Mouse (Mus musculus): ENCODE measurements around the gene Olfr875. TPM values are rescaled to one million over a fixed set of nuclear protein-coding genes. Genes with fewer than 3 reads are reported as not detected.

The Olfr875 gene
- polyA plus RNA-seq, 1 experiment from 2014 or later = not detected

DNA sequence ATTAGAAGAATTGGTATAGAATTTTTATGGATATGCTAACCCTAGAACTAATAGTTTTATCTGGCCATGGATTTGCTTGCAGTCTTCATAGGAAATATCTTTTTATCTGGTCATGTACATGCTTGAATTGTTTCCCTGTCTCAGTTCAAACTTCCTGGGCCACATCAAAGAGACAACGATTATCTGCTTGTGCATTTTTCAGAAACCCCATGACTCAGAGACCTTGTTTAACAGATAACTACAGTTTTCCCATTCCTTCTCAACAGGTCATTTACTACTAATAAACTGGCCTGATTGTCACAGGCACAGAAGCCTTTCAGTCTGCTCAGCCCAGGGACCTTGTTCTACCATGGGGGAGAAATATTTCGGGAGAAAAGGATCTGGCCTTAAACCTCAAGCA lies 14.8 kb downstream of the Olfr875 start:
- in situ Hi-C loops (cut with MboI; ENCODE audit: low pct_unique_long_range_greater_than_20kb) = no loop called here
- no peak for TF ChIP-seq CTCF (IDR thresholded peaks at IDR 0.05)
- H3K27me3 ChIP-seq = no peaks in the 10 kb centered on the region
- ATAC-seq (peak; percentile 31), DNase-seq (ENCODE audit: low read depth, low spot score) (peak; percentile 10)
- POLR2A ChIA-PET = no interaction called here
- CTCF ChIA-PET = no interaction called here

GRCm38 (mm10) chr9:37802055-37802454 lies 30.4 kb downstream of the Olfr875 start:
- CTCF ChIA-PET = no interaction called here
- in situ Hi-C loops (cut with MboI; ENCODE audit: low pct_unique_long_range_greater_than_20kb) = no loop called here
- POLR2A ChIA-PET = no interaction called here
- TF ChIP-seq CTCF (IDR thresholded peaks at IDR 0.05) = no peak
- DNase-seq (ENCODE audit: low read depth, low spot score) (no peak), ATAC-seq (no peak)
- no peaks in the 10 kb centered on the region for H3K27me3 ChIP-seq

- DNase-seq (ENCODE audit: low read depth, low spot score) = no peak
- ChIA-PET CTCF (no interaction called here), POLR2A (no interaction called here)
- in situ Hi-C loops (cut with MboI; ENCODE audit: low pct_unique_long_range_greater_than_20kb) = no loop called here
- no peaks in the 10 kb centered on the region for H3K27me3 ChIP-seq
- no peak for TF ChIP-seq CTCF (IDR thresholded peaks at IDR 0.05)
- no peak for ATAC-seq
These were observed 31.1 kb downstream of the Olfr875 start, which contains the start of gene Olfr876 for GRCm38 (mm10) chr9:37802731-37803130. Gene Olfr876 (plus strand): TSS chr9:37803031.

DNA sequence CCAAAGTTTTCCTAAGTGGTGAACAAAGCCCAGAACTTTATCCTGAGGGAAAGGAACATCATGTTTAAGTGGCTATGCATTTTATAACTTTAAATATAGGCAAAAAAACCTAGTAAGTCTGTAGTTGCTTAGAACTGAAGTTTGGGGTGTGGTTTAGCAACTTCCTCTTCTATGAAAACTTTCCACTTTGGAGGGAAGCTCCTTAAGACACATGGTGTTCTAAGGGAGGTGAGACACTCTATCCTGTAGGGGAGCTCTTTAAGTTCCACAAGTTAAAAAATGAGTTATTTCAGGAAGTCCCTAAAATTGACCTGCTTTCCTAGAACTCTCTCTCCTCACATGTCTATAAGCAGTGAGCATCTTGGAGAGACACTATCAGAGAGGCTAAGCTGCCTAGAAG lies 35.6 kb downstream of the Olfr875 start:
- no peak for DNase-seq (ENCODE audit: low read depth, low spot score)
- ChIA-PET POLR2A (no interaction called here), CTCF (interaction anchor here (1.1 to 1.2 kb wide), 3 partner anchors 11 to 20 kb away, joined by 4 read pairs; no protein-coding TSS in a partner anchor)
- no peak for TF ChIP-seq CTCF (IDR thresholded peaks at IDR 0.05)
- H3K27me3 ChIP-seq = no peaks in the 10 kb centered on the region
- in situ Hi-C loops (cut with MboI; ENCODE audit: low pct_unique_long_range_greater_than_20kb) = no loop called here
- no peak for ATAC-seq

- ATAC-seq (peak; percentile 79), DNase-seq (ENCODE audit: low read depth, low spot score) (peak; percentile 35)
- POLR2A ChIA-PET = no interaction called here
- in situ Hi-C loops (cut with MboI; ENCODE audit: low pct_unique_long_range_greater_than_20kb) = no loop called here
- no peaks in the 10 kb centered on the region for H3K27me3 ChIP-seq
- TF ChIP-seq CTCF (IDR thresholded peaks at IDR 0.05) = no peak
- CTCF ChIA-PET = interaction anchor here (1.1 kb wide), 1 partner anchor 19 kb away, joined by 4 read pairs; no protein-coding TSS in a partner anchor
These were observed 36.8 kb downstream of the Olfr875 start for GRCm38 (mm10) chr9:37808456-37808855.

DNA sequence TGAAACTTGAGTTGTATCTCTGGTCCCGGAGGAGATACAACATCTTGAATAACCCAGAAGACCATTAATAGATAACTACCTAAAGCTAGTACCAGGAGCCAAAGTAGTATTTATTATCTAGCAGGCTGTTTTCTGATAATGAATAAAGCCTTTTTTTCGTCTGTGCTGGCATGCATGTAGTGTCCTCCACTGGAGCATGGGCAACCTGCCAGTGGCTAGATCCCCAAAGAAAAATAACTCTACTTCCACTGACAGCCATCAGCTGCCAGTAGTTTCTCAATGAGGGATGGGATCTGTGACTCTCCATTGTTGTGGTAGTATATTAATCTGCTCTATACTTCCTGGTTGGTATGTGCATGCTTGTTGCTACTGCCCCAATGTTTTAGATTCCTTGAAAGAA lies 37.3 kb downstream of the Olfr875 start:
- CTCF ChIA-PET = no interaction called here
- DNase-seq (ENCODE audit: low read depth, low spot score) (no peak), ATAC-seq (no peak)
- in situ Hi-C loops (cut with MboI; ENCODE audit: low pct_unique_long_range_greater_than_20kb) = no loop called here
- POLR2A ChIA-PET = no interaction called here
- H3K27me3 ChIP-seq = no peaks in the 10 kb centered on the region
- no peak for TF ChIP-seq CTCF (IDR thresholded peaks at IDR 0.05)

- CTCF ChIA-PET = interaction anchor here (1.0 kb wide), 1 partner anchor 10 kb away, joined by 3 read pairs; no protein-coding TSS in a partner anchor
- POLR2A ChIA-PET = no interaction called here
- no peak for TF ChIP-seq CTCF (IDR thresholded peaks at IDR 0.05)
- no peaks in the 10 kb centered on the region for H3K27me3 ChIP-seq
- DNase-seq (ENCODE audit: low read depth, low spot score) = no peak
- no peak for ATAC-seq
- in situ Hi-C loops (cut with MboI; ENCODE audit: low pct_unique_long_range_greater_than_20kb) = no loop called here
These were observed 43.0 kb downstream of the Olfr875 start for GRCm38 (mm10) chr9:37814696-37815095.

Other genes with a start within 250 kb of the Olfr875 start
- 83.1 TPM for gene Esam, start 243.8 kb upstream of the Olfr875 start, polyA plus RNA-seq (2021)
- 1.8 TPM for gene Vsig2, start 232.6 kb upstream of the Olfr875 start, polyA plus RNA-seq (2021)
- gene Nrgn, start 219.0 kb upstream of the Olfr875 start, polyA plus RNA-seq (2021) = 0.21 TPM
- 26.7 TPM for gene Siae, start 216.2 kb upstream of the Olfr875 start, polyA plus RNA-seq (2021)
- gene Spa17, start 158.1 kb upstream of the Olfr875 start, polyA plus RNA-seq (2021) = 11.6 TPM
- 97.7 TPM for gene Tbrg1, start 114.5 kb upstream of the Olfr875 start, polyA plus RNA-seq (2021)
- gene Panx3, start 102.6 kb upstream of the Olfr875 start, polyA plus RNA-seq (2021) = not detected
- gene Olfr160, start 55.6 kb upstream of the Olfr875 start, polyA plus RNA-seq (2021) = not detected
- not detected for gene Olfr874, start 26.8 kb upstream of the Olfr875 start, polyA plus RNA-seq (2021)
- gene Olfr876, start 31.2 kb downstream of the Olfr875 start, polyA plus RNA-seq (2021) = not detected
- gene Olfr877, start 82.4 kb downstream of the Olfr875 start, polyA plus RNA-seq (2021) = not detected
- gene Olfr145, start 124.9 kb downstream of the Olfr875 start, polyA plus RNA-seq (2021) = not detected
- gene Olfr878, start 146.0 kb downstream of the Olfr875 start, polyA plus RNA-seq (2021) = not detected
- not detected for gene Olfr881, start 220.0 kb downstream of the Olfr875 start, polyA plus RNA-seq (2021)